Mouse (Mus musculus) cerebellum, adult (tissue): ENCODE data around the gene Dthd1.

ENCODE experiments used
- ATAC-seq: cut with Nextera tagmentation; 2 replicates; pipeline ENCODE4 v1.9.2; 2017; ENCODE audit warnings: mild to moderate bottlenecking, moderate library complexity, mixed read lengths; ENCODE audit not compliant: insufficient number of reproducible peaks, low FRiP score, low TSS enrichment

Gene Dthd1

DNA sequence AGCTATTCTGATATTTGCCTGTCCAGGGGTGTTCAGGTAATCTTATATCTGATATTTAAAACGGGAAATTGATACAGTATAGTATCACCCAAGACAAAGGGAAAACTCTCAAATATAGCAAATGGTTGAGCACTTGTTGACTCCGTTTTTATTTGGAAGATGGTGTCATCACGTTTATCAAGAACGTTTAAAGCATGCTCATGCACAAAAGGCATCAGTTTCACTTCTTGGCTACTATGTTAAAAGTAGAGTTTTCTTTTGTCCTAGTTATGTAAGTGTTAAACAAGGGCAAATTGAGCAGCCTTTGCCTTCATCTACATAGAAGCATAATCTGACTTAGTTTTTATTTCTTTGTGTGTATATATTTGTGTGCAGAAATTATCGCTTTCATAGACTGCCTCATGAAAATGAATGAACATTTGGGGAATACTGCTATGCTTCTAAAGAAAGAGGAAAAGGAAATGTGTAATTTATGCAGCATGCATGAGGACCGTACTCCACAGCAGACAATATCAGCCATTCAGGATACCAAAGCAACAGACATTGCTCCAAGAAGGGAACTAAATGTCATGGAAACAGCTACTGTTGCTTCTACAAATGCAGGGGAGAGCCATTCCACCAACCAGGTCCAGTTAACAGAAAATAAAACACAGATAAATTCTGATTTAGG lies at the start of gene Dthd1:
TSS of gene Dthd1 (plus strand) at position 422 of the 670 bp plus-strand sequence.
- no peak for ATAC-seq

DNA sequence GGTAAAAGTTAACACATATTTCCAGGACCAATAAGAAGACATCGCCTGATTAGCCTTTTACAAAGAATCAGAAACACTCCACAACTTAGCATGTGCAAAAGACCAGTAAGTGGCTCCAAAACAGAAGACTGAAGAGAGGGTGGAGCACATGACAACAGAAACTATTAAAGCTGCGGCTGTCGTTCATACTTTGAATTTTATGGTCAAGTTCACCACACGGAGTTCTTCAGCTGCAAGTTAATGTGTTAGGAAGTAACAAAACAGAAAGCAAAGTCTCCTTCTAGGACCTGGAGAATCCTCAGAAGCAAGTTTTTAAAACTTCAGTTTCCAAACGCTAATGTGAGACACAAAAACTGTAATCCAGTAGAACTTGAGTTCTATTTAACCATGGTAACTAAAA lies 49.5 kb upstream of the Dthd1 start:
- no peak for ATAC-seq

DNA sequence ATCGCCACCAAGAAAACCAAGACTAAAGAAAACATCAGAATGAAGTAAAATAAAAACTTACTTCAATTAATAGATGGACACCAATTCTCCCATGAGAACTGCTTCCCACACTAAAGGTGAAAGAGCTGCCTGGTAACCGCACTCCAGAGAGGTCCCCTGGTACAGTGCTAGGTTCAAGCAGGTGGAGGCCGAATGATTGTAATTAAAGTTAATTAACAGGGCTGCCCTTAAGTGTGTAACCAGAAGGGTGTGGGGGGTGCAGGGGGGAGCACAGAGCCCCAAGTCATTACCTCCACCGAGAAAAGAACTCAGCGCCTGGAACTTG lies 48.2 kb upstream of the Dthd1 start:
- 0 out of 2 replicates have a peak, but pooled peaks have one; percentile 22 for ATAC-seq

DNA sequence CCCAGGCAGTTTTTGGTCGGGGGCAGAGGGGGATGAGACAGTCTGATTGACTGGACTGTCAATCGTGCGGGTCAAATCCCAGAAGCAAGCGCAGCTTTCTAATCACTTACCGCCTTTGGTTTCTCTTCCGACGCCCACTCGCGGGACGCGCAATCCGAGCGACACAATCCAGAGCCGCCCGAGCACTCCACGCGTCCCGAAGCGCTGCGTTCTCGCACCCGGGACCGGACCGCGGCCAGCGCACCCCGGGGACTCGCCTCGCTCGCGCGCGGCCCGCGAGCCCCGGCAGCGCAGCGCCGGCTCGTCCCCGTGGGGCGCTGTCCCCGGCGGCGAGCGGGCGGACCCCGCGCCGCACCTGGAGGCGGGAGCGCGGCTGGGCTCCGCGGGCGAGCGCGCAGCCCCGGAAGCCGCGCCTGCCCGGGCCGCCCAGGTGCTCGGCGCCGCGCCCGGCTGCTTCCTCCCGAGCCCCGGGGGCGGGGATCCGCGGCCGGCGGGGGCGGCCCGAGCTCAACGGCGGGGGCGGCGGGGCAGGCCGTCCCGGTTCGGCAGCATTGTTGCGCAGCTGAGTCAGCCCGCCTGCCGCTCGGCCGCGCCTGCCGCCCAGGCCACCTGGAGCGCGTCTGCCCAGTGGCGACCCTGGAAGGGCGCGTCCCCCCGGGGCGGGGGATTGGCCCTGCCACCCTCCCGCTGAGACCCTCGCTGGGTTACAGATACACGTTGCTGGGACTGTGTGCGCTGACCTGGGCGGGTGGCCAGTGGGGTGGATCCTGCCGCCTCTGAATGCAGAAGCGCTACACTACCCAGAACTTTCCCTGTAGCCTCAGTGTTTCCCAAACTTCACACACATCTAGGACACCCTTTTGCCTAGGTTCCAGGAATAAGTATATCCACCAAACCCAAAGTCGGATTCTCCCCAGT lies 47.6 kb upstream of the Dthd1 start, which contains the start of gene Arap2:
TSS of gene Arap2 (minus strand) at position 376 of the 918 bp plus-strand sequence.
- peak; percentile 32; the same call in 1 of the 2 replicates for ATAC-seq

DNA sequence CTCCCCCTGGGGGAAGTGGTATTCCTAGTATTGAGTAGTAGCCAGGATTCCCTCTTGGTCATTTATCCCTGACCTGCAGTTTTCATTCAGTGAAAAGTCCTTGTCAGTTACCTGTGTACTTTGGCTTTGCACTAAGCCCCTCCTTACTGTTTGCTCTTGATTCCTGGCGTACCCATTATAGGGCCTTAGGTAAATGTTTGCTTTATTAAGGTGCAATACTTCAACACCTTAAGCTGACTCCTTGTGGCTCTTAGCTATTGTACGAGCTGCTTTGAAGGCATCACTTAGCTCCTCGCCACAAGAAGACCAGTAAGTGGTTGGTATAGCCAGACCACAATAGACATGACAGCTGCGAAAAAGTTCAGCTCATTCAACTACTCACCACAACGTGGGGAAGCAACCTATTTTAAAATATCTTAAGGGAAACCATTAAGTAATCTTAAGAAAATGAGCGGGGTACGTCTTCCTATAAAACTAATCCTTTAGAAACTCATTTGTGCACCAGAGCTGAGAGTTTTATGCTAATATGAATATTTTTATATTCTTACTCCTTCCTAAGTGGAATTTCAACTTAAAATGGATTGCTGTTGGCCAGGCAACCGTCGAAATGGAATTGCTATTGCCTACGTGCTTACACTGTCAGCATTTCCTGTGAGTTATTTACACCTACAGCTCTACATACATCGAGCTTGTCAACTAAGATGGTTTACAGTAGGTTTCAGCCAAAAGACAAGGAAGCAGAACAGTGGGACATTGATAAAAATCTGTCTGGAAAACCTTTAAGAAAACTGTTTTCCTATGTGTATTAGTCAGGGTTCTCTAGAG lies 41.6 kb upstream of the Dthd1 start:
- ATAC-seq = no peak

DNA sequence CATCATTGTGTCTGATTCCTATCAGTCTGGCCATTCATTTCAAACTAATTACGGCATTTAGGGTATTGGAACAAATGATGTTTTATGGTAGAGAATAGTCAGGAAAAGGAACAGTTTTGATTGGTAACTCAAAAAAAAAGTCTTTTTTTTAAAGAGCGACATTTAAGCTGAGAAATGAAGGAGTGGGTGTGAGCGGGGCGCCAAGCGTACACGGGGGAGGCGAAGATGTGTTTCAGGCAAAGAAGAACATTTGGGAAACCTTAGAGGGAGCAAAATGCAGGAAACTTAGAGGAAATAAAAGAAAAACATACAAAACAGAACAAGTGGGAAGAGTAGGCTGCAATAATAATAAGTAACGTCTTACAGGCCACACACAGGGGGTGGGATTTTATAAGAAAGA lies 35.8 kb upstream of the Dthd1 start:
- ATAC-seq = no peak

DNA sequence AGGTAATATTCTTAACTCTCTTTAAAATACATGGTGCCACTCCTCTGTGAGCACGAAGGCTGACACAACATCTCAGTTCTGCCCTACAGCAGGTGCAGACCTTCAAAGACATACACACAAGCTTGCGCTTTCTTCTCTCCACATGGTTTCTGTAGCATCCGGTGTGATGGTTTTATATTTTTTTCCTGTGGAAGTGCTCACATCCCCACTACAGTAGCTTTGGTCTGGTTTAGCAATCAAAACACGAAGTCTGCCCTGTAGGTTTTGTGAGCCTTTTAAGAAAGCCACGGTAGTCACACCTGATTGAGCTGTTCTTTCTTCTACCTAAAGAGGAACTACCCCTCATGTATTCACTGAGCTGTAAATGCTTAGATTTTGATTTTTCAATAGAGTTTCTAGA lies 34.9 kb upstream of the Dthd1 start:
- ATAC-seq = no peak

DNA sequence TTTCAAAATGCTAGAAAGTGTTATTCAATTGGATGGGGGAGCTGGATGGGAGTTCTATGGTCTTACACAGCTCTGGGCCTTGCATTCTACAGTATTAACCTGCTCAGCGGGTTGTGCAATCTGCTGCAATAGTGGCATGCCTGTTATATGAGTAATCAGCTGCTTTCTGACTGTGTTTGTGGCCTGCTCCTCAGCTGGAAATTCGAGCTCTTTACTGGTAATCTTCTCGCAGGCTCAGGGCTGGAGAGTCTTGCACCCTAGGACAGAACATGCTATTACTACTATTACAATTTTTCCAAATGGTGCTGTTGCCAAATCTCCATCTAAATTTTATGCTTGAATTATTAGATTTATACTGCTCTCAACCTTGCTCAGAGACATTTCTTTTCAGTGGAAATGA lies 26.8 kb upstream of the Dthd1 start:
- ATAC-seq = no peak

DNA sequence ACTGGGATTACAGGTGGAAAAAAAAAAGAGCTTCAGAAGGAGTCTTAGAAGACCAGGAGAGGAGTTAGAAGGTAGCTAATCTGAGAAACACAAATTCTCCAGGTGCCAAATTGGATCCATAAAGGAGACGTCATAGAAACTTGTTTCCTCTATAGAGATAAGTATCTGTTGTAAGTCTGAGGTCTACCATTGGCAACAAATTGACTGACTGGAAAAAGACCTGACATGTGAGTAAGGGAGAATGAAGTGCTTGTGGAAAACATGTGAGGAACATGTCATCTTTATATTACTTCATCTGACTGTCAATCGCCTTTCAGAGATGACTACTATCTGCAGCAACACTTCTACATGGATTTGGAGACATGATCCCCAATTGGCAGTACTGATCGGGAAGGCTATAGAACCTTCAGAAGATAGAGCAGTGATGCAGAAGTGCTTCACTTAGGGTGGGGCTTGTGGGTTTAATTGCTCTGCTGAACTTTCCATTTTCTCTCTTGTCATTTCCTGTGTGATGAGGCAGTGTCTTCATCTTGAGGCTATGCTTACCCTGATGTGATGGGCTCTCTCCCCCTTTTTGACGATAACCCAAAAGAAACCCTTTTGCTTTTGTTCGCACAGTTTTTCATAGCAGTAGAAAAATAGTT lies 22.6 kb upstream of the Dthd1 start:
- no peak for ATAC-seq

DNA sequence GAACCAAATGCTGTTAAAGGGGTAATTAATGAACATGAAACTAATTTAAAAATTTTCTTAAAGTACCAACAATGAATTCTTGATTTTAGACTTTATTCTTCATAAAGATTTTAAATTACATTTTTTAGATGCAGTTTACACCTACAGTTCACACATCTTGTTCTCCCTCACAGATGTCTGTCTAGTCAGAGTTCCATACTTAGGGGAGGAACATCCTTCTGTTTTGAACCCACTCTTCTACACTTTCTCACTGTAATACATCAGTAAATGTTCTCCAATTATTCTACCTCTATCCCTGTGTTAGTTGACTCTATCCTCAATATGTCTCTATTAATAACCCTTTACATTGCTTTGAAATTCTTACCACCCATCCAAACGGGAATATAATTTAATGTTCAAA lies 20.8 kb upstream of the Dthd1 start:
- ATAC-seq = no peak

DNA sequence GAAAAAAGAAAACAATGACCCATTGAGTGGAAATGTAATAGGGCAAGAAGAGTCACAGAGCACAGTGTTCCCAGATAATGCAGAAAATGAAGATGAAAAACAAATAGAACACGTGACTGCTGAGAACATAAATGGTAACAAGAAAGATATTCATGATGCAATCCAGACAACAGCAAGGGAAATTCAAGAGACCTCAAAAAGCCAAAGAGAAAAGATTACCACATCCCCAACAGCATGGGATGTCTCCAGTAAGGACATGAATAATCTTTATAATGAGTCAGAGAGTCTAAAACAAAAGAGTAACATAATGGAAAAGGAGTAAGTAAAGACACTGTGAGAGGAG lies 420 bp downstream of the Dthd1 start:
- no peak for ATAC-seq

DNA sequence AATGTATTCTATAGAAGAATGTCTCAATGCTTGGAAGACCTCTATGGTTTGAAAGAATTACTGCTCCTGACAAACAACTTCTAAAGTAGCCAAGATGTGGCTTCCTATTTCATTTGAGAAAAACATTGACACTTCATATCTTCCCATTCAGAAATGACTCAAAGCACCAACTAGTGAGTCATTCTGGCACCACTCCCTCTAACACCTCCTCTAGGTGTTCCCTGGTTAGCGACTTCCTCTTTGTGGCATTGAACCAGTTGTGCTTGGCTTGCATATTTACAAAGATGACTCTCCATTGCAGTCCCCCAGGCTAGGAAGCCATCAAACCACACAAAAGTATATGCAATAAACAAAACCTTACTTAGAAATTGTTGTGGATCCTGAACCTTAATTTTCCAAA lies 2.1 kb downstream of the Dthd1 start:
- no peak for ATAC-seq

DNA sequence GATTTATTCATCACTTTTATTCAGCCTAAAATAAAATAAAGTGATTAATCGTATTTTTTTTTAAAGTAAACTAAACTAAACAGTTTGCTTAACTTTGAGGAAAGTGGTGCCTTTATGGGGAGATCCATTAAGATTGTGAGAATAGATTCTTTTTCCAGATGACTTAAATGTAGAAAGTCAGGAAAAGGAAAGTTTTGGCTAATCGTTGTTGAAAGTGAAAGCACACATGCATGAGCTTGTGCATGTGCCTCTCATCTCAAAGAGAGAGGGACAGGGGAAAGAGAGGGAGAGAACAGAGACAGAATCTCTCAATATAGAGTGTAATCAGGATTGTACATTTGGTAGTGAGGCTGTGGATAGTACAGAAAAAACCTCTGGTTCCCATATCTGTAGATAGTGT lies 5.9 kb downstream of the Dthd1 start:
- ATAC-seq = no peak

DNA sequence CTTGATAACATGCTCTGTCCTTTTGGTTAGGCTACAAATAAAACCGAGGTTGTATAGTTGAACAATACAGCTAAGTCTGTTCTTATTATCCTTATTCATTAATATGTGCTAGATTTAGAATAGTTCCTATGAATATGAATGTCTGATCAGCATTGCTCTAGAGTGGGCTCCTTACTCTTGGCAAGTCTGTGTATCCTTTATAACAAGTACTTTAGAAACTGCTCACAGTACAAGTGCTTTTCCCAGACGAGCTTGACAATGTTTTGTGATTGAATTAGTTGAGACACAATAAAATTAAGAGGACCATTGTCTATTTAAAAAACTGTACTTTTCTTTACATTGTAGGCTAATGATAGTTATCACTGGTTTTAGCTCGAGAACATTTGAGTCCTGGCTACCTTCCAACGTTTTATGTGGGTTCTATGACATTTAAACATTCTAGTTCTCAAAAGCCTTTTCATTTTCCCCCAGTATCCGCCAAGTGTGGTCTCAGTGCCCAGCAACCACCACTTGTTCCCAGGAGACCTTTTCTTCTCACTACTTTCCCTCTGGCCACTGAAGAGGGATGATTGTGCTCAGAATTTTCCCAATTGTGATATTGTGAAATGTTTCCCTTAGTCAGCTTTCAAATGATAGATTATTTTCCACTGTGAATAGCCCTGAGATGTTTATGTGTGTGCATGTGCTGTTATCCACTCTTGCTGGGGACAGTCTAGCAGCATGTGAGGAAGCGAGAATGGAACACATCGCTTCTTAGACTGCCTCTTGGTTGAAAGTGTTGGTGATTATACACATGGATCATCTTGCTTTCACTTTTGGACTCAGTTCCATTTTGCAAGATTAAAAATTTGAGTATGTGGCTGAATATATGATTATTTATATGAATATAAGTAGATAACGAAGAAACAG lies 7.0 kb downstream of the Dthd1 start:
- peak; percentile 26; the same call in 1 of the 2 replicates for ATAC-seq

DNA sequence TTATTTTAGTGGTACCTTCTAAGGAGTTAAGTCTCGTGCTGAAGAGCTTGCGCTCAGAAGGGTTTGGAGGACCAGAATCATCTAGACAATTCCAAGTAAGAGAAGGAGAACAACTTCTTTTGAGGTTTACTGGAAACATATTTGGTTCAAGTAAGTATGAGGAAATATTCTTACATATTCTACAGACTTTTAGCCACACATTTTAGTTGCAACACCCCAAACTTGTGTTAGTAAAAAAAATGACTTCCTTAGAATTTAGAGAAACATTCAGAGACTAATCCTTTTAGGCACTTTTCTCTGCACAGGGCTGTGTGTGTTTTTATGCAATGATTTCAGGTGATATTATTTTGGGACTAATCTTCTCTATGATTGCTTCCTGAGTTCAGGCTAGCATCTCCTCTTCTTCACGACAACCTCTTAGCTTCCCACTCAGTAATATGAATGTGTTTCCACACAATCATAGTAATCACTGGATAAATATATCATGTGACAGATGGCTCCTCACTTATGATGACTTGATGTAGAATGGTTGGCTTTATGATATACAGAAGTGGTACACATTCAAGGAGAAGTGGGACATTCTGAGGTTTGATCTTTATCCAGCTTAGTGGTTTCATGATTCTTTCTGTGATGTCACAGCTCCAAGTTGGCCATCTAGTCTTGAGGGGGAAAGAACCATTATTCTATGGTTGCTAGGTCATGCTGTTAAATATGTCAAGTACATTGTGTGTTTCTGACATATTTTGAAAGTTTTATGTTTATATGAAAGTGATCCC lies 29.5 kb downstream of the Dthd1 start:
- ATAC-seq = no peak

DNA sequence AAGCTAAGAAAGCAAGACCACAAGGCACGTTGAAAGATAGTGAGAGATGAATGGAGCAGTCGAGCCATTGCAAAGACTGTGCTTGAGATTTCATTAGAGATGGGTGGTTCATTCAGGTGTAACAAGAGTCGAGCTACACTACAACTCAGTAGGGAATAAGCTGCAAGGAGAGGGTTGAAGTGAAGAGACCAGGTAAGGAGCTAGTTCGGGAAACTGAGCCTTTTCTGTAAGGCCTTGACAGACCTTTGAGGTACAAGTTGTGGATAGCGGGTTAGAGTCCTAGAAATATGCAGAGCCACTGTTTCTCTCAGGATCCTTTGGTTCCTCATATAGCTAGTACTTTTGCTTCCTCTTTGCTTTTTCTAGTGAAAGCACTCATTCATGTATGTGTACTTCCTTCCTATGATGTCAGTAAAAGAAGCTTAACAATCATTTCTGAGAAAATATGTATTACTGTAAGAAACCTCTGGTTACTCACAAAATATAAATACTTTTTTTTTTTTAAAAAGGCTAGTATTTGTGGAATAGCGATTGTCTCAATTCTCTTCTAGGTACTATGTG lies 33.0 kb downstream of the Dthd1 start:
- ATAC-seq = no peak

DNA sequence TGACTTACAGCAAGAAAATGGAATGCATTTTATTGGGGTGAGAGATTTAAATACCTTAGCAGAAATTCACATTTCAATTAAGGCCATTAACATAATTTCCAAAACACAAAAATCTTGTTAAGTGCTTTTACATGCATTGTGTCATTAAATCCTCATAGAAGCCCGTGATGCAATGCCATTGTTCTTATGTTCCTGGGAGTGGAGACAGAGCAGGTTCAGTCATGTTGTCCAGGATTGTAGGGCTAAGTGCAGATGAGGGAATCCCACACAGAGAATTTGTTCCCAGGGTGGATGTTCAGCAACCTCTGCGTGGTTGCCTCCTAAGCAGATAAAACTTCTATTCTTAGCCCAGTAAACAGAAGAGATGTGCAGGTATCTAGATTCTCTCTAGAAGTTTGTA lies 37.7 kb downstream of the Dthd1 start:
- no peak for ATAC-seq

DNA sequence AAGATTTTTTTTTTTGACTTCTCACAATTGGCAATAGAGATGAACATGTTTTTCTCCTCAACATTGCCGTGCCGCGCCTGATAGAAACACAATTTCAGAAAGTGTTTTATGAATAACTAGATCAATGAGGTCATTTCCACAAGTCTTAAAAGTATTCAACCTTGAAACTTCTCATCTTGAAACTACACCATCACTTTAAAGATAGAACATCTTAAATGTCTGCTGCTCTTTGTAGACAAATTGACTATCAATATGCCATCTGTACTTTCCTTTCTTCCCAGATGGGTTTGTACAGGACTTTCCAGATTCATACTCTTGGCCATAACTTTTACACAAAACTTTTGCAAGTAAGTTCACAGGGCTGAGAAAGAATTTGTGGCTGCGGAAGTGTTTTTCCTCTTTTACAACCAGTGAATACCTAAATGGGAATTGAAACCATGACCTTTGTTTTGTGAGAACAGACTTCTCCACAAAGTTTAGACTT lies 40.8 kb downstream of the Dthd1 start:
- no peak for ATAC-seq
